Mouse (Mus musculus) cortical plate, adult 2 months (tissue): ENCODE results near the gene Creb1.

ENCODE experiments used
- CTCF ChIP-seq: fragments of 200-500 bp; IDR thresholded peaks from 2 replicates; pipeline ENCODE4 v1.5.1; 2011; ENCODE audit warnings: mild to moderate bottlenecking, control low read depth, low read length; ENCODE audit not compliant: insufficient read depth; ENCODE audit errors: extremely low read depth
- POLR2A ChIP-seq: fragments of 200-500 bp; IDR thresholded peaks from 2 replicates; pipeline ENCODE4 v1.6.1; 2011; ENCODE audit warnings: mild to moderate bottlenecking, low read length, control low read depth; ENCODE audit not compliant: insufficient read depth; ENCODE audit errors: extremely low read depth

DNA sequence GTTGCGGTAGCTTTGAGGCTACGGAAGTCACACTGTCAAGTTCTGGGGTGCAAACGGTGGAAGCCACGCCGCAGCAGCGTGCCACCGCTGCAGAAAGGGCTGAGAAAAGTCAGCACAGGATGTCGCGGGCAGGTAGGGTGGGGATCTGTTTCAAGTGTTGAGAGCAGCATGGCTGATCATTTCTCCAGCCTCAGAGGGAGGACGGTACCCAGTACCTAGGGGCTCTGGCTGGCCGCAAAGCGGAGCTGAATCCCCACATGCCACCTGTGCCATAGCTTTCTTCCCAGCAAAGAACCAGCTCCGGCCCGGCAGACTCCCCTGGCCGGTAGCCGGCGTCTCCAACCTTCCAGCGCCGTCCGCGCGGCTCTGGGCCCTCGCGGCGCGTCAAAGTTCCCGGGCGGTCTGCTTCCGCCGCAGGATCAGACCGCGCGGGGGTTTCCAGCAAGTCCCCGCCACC, 350 bp upstream of the Creb1 start:
- TF ChIP-seq CTCF, result no peak
- TF ChIP-seq POLR2A, result no peak
